Mouse (Mus musculus): Measurements from ENCODE around the gene Lce1l. TPM values are rescaled to one million over a fixed set of nuclear protein-coding genes. Genes with fewer than 3 reads are reported as not detected.

Lce1l gene
- polyA plus RNA-seq, 1 experiment from 2014 or later, result not detected

DNA sequence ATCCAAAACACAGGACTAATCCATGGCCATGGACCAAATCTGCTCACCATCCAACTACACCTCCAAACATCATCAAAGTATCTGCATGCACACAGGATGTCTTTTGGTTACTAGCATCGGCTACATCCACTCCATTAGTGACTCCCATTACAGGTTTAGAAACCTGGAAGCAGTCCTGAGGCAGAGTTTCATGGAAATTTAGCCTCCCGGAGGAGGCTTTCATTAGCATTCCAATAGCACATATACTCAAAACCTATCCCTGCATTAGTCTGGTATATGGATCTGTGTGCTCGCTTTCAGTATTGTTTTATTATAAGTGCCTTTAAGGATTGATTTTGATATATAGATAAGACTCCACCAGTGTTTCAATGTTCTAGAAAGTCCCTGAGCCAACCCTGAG, 35.5 kb downstream of the Lce1l start:
- no peak overlapping the region for H3K4me3 ChIP-seq (ENCODE audit: control insufficient read depth in 1 of 2, insufficient read depth in 1 of 2, low read depth in 1 of 2, low read length in 2 of 2)
- no peaks in the 10 kb centered on the region for H3K9me3 ChIP-seq (ENCODE audit: control insufficient read depth, low read length)
- 87% methylated on average over 3 of the region's 3 CpGs for whole genome bisulfite sequencing
- H3K27me3 ChIP-seq (ENCODE audit: control insufficient read depth, insufficient read depth, low read length), result no peaks in the 10 kb centered on the region
- no peak overlapping the region for H3K4me2 ChIP-seq (ENCODE audit: low read length)
- H3K4me1 ChIP-seq (ENCODE audit: control insufficient read depth in 2 of 2, insufficient read depth in 2 of 2, low read length in 2 of 2), result no peaks in the 10 kb centered on the region
- no peaks in the 10 kb centered on the region for H3K36me3 ChIP-seq (ENCODE audit: control insufficient read depth, insufficient read depth, low read length)
- H3K27ac ChIP-seq (replicated peaks in 1 of 2; ENCODE audit: control insufficient read depth in 1 of 2, insufficient read depth in 1 of 2, low read depth in 2 of 2, low read length in 2 of 2), result no peak overlapping the region
- no peak for ATAC-seq (ENCODE audit: insufficient number of reproducible peaks, insufficient read depth, low FRiP score, low read depth)
- no peak overlapping the region for H3K9ac ChIP-seq (ENCODE audit: low read length)

DNA sequence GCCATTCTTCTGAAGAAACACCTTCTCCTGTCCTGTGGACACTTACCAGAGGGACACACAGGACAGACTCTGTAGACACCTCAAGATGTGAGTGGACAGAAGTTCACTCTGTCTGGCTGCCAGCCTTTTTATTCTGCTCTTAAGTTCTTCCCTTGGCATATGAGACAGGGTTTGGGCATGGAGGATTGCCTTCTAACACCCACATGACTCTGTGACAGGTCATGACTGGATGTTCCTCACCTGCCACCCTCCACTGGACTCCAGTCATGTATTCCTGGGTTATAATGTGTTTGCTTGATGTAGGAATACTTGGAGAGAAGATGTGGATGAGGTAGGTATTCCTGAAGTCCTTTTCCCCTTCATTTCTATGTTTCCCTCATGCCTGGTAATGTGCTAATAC, 43.3 kb downstream of the Lce1l start, which contains the start of gene Lce1k:
Gene Lce1k (minus strand): TSS at position 101 of the 400 bp plus-strand sequence.
- no peak within 1 kb of the TSS for H3K4me2 ChIP-seq (ENCODE audit: low read length)
- H3K27me3 ChIP-seq (ENCODE audit: control insufficient read depth, insufficient read depth, low read length), result no peaks in the 10 kb centered on the region
- ATAC-seq (ENCODE audit: insufficient number of reproducible peaks, insufficient read depth, low FRiP score, low read depth), result no peak
- H3K9me3 ChIP-seq (ENCODE audit: control insufficient read depth, low read length), result no peaks in the 10 kb centered on the region
- no peak within 1 kb of the TSS for H3K4me3 ChIP-seq (ENCODE audit: control insufficient read depth in 1 of 2, insufficient read depth in 1 of 2, low read depth in 1 of 2, low read length in 2 of 2)
- H3K36me3 ChIP-seq (ENCODE audit: control insufficient read depth, insufficient read depth, low read length), result no peaks in the 10 kb centered on the region
- H3K9ac ChIP-seq (ENCODE audit: low read length), result no peak within 1 kb of the TSS
- no peak within 1 kb of the TSS for H3K27ac ChIP-seq (replicated peaks in 1 of 2; ENCODE audit: control insufficient read depth in 1 of 2, insufficient read depth in 1 of 2, low read depth in 2 of 2, low read length in 2 of 2)
- H3K4me1 ChIP-seq (ENCODE audit: control insufficient read depth in 2 of 2, insufficient read depth in 2 of 2, low read length in 2 of 2), result no peaks in the 10 kb centered on the region

Other genes starting within 250 kb of the Lce1l start
- not detected in 2 replicates for gene 2210017I01Rik, start 243.8 kb downstream of the Lce1l start, polyA plus RNA-seq (2014; fragmentation: Nextera tagmentation; extraction: Ambion mirVana)
- gene Lce6a, start 229.6 kb downstream of the Lce1l start, polyA plus RNA-seq (2014; fragmentation: Nextera tagmentation; extraction: Ambion mirVana), result not detected in 2 replicates
- not detected in 2 replicates for gene Lce1a1, start 203.0 kb downstream of the Lce1l start, polyA plus RNA-seq (2014; fragmentation: Nextera tagmentation; extraction: Ambion mirVana)
- gene Lce1b, start 194.4 kb downstream of the Lce1l start, polyA plus RNA-seq (2014; fragmentation: Nextera tagmentation; extraction: Ambion mirVana), result not detected in 2 replicates
- gene Lce1a2, start 181.0 kb downstream of the Lce1l start, polyA plus RNA-seq (2014; fragmentation: Nextera tagmentation; extraction: Ambion mirVana), result not detected in 2 replicates
- not detected in 2 replicates for gene Lce1c, start 172.0 kb downstream of the Lce1l start, polyA plus RNA-seq (2014; fragmentation: Nextera tagmentation; extraction: Ambion mirVana)
- not detected in 2 replicates for gene Lce1d, start 164.1 kb downstream of the Lce1l start, polyA plus RNA-seq (2014; fragmentation: Nextera tagmentation; extraction: Ambion mirVana)
- gene Lce1e, start 142.2 kb downstream of the Lce1l start, polyA plus RNA-seq (2014; fragmentation: Nextera tagmentation; extraction: Ambion mirVana), result not detected in 2 replicates
- not detected in 2 replicates for gene Lce1f, start 130.9 kb downstream of the Lce1l start, polyA plus RNA-seq (2014; fragmentation: Nextera tagmentation; extraction: Ambion mirVana)
- gene Gm38119, start 112.2 kb downstream of the Lce1l start, polyA plus RNA-seq (2014; fragmentation: Nextera tagmentation; extraction: Ambion mirVana), result not detected in 2 replicates
- gene Lce1g, start 98.9 kb downstream of the Lce1l start, polyA plus RNA-seq (2014; fragmentation: Nextera tagmentation; extraction: Ambion mirVana), result not detected in 2 replicates
- gene Lce1h, start 86.2 kb downstream of the Lce1l start, polyA plus RNA-seq (2014; fragmentation: Nextera tagmentation; extraction: Ambion mirVana), result not detected in 2 replicates
- not detected in 2 replicates for gene Lce1i, start 72.4 kb downstream of the Lce1l start, polyA plus RNA-seq (2014; fragmentation: Nextera tagmentation; extraction: Ambion mirVana)
- gene Lce1j, start 60.8 kb downstream of the Lce1l start, polyA plus RNA-seq (2014; fragmentation: Nextera tagmentation; extraction: Ambion mirVana), result not detected in 2 replicates
- gene Lce1k, start 43.4 kb downstream of the Lce1l start, polyA plus RNA-seq (2014; fragmentation: Nextera tagmentation; extraction: Ambion mirVana), result not detected in 2 replicates
- gene Kprp, start 24.0 kb downstream of the Lce1l start, polyA plus RNA-seq (2014; fragmentation: Nextera tagmentation; extraction: Ambion mirVana), result not detected in 2 replicates
- gene 2310050C09Rik, start 18.9 kb upstream of the Lce1l start, polyA plus RNA-seq (2014; fragmentation: Nextera tagmentation; extraction: Ambion mirVana), result not detected in 2 replicates
- gene Lce3a, start 74.9 kb upstream of the Lce1l start, polyA plus RNA-seq (2014; fragmentation: Nextera tagmentation; extraction: Ambion mirVana), result not detected in 2 replicates
- not detected in 2 replicates for gene Lce3b, start 81.7 kb upstream of the Lce1l start, polyA plus RNA-seq (2014; fragmentation: Nextera tagmentation; extraction: Ambion mirVana)
- gene Lce3c, start 93.2 kb upstream of the Lce1l start, polyA plus RNA-seq (2014; fragmentation: Nextera tagmentation; extraction: Ambion mirVana), result not detected in 2 replicates
- not detected in 2 replicates for gene Lce3d, start 106.1 kb upstream of the Lce1l start, polyA plus RNA-seq (2014; fragmentation: Nextera tagmentation; extraction: Ambion mirVana)
- not detected in 2 replicates for gene Lce3e, start 115.8 kb upstream of the Lce1l start, polyA plus RNA-seq (2014; fragmentation: Nextera tagmentation; extraction: Ambion mirVana)
- gene Lce3f, start 140.9 kb upstream of the Lce1l start, polyA plus RNA-seq (2014; fragmentation: Nextera tagmentation; extraction: Ambion mirVana), result not detected in 2 replicates
- not detected in 2 replicates for gene Crct1, start 164.4 kb upstream of the Lce1l start, polyA plus RNA-seq (2014; fragmentation: Nextera tagmentation; extraction: Ambion mirVana)
- gene Lce1m, start 167.8 kb upstream of the Lce1l start, polyA plus RNA-seq (2014; fragmentation: Nextera tagmentation; extraction: Ambion mirVana), result not detected in 2 replicates
- gene Gm4858, start 217.5 kb upstream of the Lce1l start, polyA plus RNA-seq (2014; fragmentation: Nextera tagmentation; extraction: Ambion mirVana), result not detected in 2 replicates

All from heart, embryonic 14.5 days (tissue).